Mouse (Mus musculus) ES-E14 (cell line): ENCODE measurements at regions not wholly inside any gene's neighbourhood (a gene's known extent, or its start where the extent isn't known, plus 50 kb on each side); places are given as distances from the start of the nearest gene placed in this dataset.

Experiments used
- CHD2 ChIP-seq: IDR thresholded peaks from 2 replicates; pipeline ENCODE4 v1.6.1; 2014; ENCODE audit warnings: mild to moderate bottlenecking, low read depth, low read length, inconsistent platforms
- HCFC1 ChIP-seq: IDR thresholded peaks from 2 replicates; pipeline ENCODE4 v1.6.1; 2012; ENCODE audit warnings: low read length, inconsistent platforms, borderline replicate concordance; ENCODE audit not compliant: insufficient read depth
- MAFK ChIP-seq: IDR thresholded peaks from 2 replicates; pipeline ENCODE4 v1.6.1; 2014; ENCODE audit warnings: mild to moderate bottlenecking, low read depth, low read length, inconsistent platforms; ENCODE audit not compliant: insufficient read depth
- ZC3H11A ChIP-seq: IDR thresholded peaks from 2 replicates; pipeline ENCODE4 v1.6.1; 2012; ENCODE audit warnings: low read depth, mild to moderate bottlenecking, inconsistent platforms, low read length, borderline replicate concordance
- ZNF384 ChIP-seq: IDR thresholded peaks from 2 replicates; pipeline ENCODE4 v1.6.1; 2012; ENCODE audit warnings: low read depth, low read length, inconsistent platforms

DNA sequence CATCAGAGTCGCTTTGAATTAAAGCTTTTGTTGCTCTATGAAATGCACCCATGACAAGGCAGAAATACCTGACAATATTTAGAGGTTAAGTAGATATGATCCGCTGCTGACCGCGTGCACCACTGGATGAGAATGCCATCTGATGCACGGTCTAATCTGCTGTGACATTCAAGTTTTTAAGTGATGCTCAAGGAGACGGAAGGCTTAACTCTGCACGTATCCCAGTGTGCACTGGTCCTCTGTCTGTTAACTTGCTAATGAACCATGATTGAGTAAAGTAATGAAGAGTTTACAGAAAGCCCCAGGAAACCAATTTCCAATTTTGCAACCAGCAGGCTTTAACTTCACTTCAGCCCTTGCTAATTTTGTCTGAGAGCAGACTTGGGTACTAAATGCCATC lies 478.3 kb upstream of the Gm5415 start:
- no peak for TF ChIP-seq HCFC1
- no peak for TF ChIP-seq CHD2
- TF ChIP-seq ZNF384, result no peak
- no peak for TF ChIP-seq MAFK
- no peak for TF ChIP-seq ZC3H11A
